Mouse (Mus musculus) thymus, postnatal 10 days (tissue): ENCODE data around the gene Rtkn.

Source experiments
- DNase-seq, 2 experiments: peaks; one replicate each; pipeline ENCODE4 v3.0.0; 2021; ENCODE audit warnings: low spot score in 2 of 2

Rtkn gene

DNA sequence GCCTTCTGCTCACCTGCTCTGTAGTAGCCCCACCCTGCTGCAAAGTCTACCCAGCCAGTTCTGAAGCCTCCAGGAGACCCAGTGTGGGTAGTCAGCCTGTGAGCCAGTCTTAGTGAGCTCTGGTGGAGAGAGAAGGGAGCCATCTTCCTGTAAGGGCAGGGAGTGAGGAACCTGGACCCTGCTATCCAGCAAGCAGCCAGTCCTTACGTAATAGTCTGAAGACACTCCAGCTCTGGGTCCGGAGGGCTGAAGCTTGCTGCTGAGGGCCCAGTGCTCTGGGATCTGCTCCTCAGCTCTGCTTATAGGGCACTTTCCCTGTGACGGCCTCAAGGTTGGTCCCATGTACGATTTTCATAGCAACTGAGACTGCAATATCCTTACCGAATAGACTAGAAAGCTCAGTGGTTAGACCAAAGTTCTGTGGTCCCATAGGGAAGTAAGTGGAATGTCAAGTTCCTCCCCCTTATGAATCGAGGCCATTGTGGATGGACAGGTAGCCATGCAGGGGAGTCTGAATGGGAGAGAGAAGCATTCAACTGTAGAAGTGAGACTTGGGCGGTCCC, at the start of gene Rtkn:
Gene Rtkn, plus strand, starts transcription at position 513 of the 563 bp plus-strand sequence.
- no peak for DNase-seq

- DNase-seq, result no peak
Measured at GRCm38 (mm10) chr6:83086121-83087035, 48.9 kb upstream of the Rtkn start, which contains the start of gene Lbx2. Lbx2 (plus strand) TSS chr6:83086367.

- DNase-seq, result no peak
Measured at GRCm38 (mm10) chr6:83087205-83087925, 47.9 kb upstream of the Rtkn start.

- no peak for DNase-seq
Measured at GRCm38 (mm10) chr6:83087926-83088260, 47.4 kb upstream of the Rtkn start.

- no peak for DNase-seq
Measured at GRCm38 (mm10) chr6:83092416-83093127, 42.7 kb upstream of the Rtkn start.

DNA sequence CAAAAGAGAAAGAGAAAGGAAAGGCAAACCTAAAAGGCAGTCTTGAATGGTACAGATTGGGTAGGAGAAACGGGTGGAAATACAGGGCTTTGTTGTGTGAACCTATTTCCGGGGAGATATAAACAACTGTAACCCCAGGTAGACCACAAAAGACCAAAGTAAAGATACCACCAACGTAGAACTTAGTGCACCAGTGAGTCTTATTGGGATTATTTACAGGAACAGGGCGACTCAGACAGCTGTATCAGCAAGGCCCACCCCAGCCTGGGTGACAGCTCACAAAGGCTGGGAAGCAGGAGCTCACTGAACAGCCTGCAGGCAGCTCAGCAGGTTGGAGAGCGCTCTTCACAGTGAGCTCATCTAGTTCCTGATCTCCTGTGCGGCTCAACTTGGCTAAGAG, 39.3 kb upstream of the Rtkn start:
- peak in 1 of 2 experiments; percentile 49 for DNase-seq

DNA sequence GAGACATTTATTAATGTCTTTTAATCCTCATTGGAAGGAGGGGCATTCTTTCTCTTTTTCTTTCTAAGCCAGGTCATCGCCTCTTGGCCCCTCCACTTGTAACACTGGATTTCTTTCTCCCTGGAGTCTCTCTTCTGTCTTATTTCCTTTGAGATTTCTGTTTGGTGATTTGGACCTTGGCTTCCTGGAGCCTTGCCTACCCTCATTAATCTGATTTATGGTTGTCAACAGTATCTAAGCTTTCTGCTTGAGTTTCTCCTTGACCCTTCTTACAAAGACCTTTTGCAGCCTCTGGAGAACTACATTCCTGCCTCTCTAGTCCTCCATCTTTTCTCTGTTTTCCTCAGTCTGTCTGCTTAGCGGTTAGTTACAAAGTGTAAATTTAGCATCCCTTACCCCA, 36.9 kb upstream of the Rtkn start:
- DNase-seq, result no peak

- peak; percentile 89 to 90 for DNase-seq
Measured at GRCm38 (mm10) chr6:83101316-83101687, 34.0 kb upstream of the Rtkn start, which contains the start of the genes Ccdc142 and Gm42688. Ccdc142 (plus strand) TSS chr6:83101601. Gm42688 (plus strand) TSS chr6:83101617.

DNA sequence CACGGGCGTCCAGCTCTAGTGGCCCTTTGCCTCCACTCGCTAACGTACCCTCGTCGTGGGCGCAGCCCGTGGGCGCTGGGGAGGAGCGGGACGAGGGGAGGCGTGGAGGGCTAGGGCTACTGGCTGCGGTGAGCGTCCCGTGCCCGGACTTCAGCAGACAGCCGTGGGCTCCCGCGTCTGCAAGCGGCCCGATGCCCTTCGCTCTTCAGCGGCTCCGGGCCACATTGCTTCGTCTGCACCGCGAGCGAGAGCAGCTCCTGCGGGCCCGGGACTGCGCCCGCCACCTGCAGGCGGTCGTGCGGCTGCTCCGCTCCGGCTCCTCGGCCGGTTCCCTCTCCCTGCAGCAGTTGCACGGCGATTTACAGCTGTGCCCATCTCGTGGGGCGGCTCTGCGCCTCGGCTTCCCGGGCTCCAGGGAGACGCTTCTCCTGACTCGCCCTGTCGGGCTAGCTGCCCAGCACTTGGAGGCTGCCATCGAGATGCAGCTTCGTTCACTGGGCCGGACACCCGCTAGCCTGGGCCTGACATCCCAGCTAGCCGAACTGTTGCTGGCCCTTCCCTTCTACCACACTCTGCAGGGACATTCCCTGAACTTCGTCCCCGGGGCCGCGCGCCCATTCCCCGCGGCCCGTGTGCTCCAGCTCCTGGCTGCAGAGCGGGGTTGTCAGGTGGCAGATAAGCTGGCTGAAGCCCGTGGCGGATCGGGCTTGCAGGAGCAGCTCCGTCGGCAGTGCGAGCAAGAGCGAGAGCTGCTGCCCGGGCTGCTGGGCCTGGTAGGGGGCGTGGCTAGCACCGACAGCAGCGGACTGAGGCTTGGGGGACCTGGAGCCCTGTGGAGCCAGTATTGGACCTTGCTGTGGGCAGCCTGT, 33.3 kb upstream of the Rtkn start:
- peak; percentile 71 to 82 for DNase-seq

DNA sequence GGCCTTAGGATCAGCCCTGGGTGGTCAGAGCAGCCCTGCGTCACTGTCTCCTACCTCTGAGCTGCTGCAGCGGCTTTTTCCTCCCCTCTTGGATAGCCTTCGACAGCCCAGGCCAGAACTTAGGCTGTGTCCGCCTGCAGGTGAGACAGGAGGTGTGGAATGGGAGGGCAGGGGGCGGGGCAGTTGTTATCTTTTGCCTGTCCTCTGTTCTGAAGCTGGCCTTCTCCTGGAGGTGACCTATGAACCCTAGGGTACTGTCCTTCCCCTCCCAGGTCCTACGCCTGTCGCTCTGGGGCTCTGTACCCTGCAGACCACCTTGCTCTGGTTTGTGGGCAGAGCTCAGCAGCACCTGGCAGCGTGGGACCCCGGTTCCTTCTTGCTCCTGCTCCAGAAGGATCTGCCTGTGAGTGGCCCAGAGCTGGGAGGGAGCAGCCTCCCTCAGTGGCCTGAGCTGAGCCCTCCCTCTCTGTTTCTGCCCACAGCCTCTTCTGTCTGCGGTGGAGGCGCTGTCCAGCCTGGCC, 32.1 kb upstream of the Rtkn start:
- DNase-seq, result no peak

- no peak for DNase-seq
Measured at GRCm38 (mm10) chr6:83104158-83104557, 31.1 kb upstream of the Rtkn start.

DNA sequence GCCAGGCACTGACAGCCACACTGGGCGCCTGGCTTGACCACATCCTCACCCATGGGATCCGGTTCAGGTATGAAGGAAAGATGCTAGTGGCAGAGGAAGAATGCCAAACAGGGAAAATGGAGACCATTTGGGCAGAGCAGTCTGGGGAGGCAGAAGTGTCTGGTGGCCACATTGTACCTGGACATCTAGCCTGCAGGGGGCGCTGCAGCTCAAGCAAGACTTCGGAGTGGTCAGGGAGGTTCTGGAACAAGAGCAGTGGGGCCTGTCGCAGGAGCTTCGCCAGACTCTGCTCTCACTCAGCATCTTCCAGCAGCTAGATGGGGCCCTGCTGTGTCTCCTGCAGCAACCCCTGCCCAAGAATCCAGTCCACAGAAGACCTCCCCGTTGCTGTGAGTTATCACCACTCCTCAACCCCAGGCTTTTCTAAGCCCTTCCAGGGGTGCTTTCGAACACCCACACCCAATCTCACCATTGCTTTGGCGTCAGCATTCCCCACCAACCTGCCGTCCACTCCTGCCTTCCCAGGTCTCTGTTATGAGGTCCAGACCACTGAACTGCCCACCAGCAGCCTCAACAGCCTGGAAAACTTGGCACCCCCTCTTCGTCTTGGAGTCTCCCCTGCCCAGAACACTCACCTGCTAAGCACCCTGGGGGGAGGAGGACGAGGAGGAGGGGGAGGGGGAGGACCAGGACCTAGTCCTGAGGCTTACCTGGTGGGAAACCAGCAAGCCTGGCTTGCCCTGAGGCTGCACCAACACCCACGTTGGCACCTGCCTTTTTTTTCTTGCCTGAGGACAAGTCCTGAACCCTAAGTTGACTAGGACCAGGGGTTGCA, 27.5 kb upstream of the Rtkn start:
- DNase-seq, result peak; percentile 68 to 88

- DNase-seq, result peak; percentile 59 to 65
Measured at GRCm38 (mm10) chr6:83108762-83109668, 26.2 kb upstream of the Rtkn start, which contains the start of gene Mrpl53. Mrpl53 (plus strand) TSS chr6:83109040.

GRCm38 (mm10) chr6:83111510-83112136, 23.6 kb upstream of the Rtkn start:
- no peak for DNase-seq

- DNase-seq, result peak; percentile 85 to 89
Measured at GRCm38 (mm10) chr6:83115011-83115671, 20.1 kb upstream of the Rtkn start, which contains the start of gene Mogs. Mogs (plus strand) TSS chr6:83115496.

GRCm38 (mm10) chr6:83115682-83116372, 19.4 kb upstream of the Rtkn start:
- peak in 1 of 2 experiments; percentile 38 for DNase-seq
